In genomic region chr3:97939626-97940510, GRCm38 (mm10) we compare ENCODE assay signal across 11 mouse cellular contexts. TPM values are rescaled to one million over a fixed set of nuclear protein-coding genes. Genes with fewer than 3 reads are reported as not detected.
DNase-seq lines count a peak whose midpoint lies in the region; ATAC-seq lines count a peak whose summit lies in the region.
"Had no signal": no experiment of that assay in that cellular context is flagged by ENCODE, and none has a peak within 500 bp of the region (broad histone marks: within the 10 kb centered on the region; RNA-seq: fewer than 3 reads in every experiment).

No protein-coding gene starts in this region.

- no peak for DNase-seq in heart, adult 9 months (ENCODE audit: low spot score in 2 of 2)
- no peak for DNase-seq in embryonic facial prominence, embryonic 10.5 days (ENCODE audit: low spot score)
- DNase-seq in layer of hippocampus, adult 9-10 months (ENCODE audit: low spot score) = no peak
- DNase-seq in spleen, adult 12 weeks (ENCODE audit: low spot score) = no peak
- DNase-seq: adrenal gland, adult 8-10 months; B cell, adult 2 months; lung, adult 2 months had no signal

- ATAC-seq in heart, embryonic 11.5 days (replicated peaks; ENCODE audit: insufficient number of reproducible peaks, low FRiP score, low TSS enrichment) = no peak
- peak; percentile 78 for ATAC-seq in intestine, embryonic 15.5 days
- ATAC-seq in midbrain, embryonic 13.5 days = 0 out of 2 replicates have a peak, but pooled peaks have one; percentile 31
- ATAC-seq in erythroblast, adult 5-6 weeks (replicated peaks; ENCODE audit: low FRiP score, poor library complexity, severe bottlenecking) = no peak

- H3K36me3 ChIP-seq in heart, embryonic 11.5 days (ENCODE audit: control insufficient read depth, insufficient read depth, low read length) = no peaks in the 10 kb centered on the region
- no peaks in the 10 kb centered on the region for H3K36me3 ChIP-seq in embryonic facial prominence, embryonic 10.5 days (replicated peaks)
- H3K36me3 ChIP-seq in intestine, embryonic 15.5 days = no peaks in the 10 kb centered on the region
- no peaks in the 10 kb centered on the region for H3K36me3 ChIP-seq in midbrain, embryonic 13.5 days

- no peak overlapping the region for H3K27ac ChIP-seq in heart, embryonic 11.5 days (ENCODE audit: low read depth, low read length)
- peak overlapping the region; percentile 95 for H3K27ac ChIP-seq in embryonic facial prominence, embryonic 10.5 days (replicated peaks)
- peak overlapping the region; percentile 23; the same call in 1 of the 2 replicates for H3K27ac ChIP-seq in intestine, embryonic 15.5 days
- H3K27ac ChIP-seq in midbrain, embryonic 13.5 days = peak overlapping the region; percentile 70

- WGBS in heart, embryonic 11.5 days (ENCODE audit: insufficient replicate concordance) = 14% methylated on average over 10 of the region's 10 CpGs
- WGBS in embryonic facial prominence, embryonic 10.5 days = 7% methylated on average over 10 of the region's 10 CpGs
- 16% methylated on average over 10 of the region's 10 CpGs for WGBS in intestine, embryonic 15.5 days
- 0% methylated on average over 10 of the region's 10 CpGs for WGBS in midbrain, embryonic 13.5 days

- no peaks in the 10 kb centered on the region for H3K9me3 ChIP-seq in heart, embryonic 11.5 days (replicated peaks; ENCODE audit: control insufficient read depth, low read length)
- H3K9me3 ChIP-seq in embryonic facial prominence, embryonic 10.5 days = no peaks in the 10 kb centered on the region
- H3K9me3 ChIP-seq in intestine, embryonic 15.5 days = no peaks in the 10 kb centered on the region
- no peaks in the 10 kb centered on the region for H3K9me3 ChIP-seq in midbrain, embryonic 13.5 days

- peak overlapping the region; percentile 34 for H3K9ac ChIP-seq in heart, embryonic 11.5 days (ENCODE audit: low read depth, low read length)
- no peak overlapping the region for H3K9ac ChIP-seq in intestine, embryonic 15.5 days
- no peak overlapping the region; the same call in 1 of the 2 replicates for H3K9ac ChIP-seq in midbrain, embryonic 13.5 days (replicated peaks)

- H3K4me2 ChIP-seq in heart, embryonic 11.5 days = no peak overlapping the region
- no peak overlapping the region for H3K4me2 ChIP-seq in intestine, embryonic 15.5 days (replicated peaks)
- H3K4me2 ChIP-seq in midbrain, embryonic 13.5 days (replicated peaks) = peak overlapping the region; percentile 27

- H3K4me1 ChIP-seq in heart, embryonic 11.5 days (ENCODE audit: control insufficient read depth, insufficient read depth, low read length) = peaks cover 28% of the 10 kb centered on the region
- H3K4me1 ChIP-seq in embryonic facial prominence, embryonic 10.5 days = peaks cover 88% of the 10 kb centered on the region
- peaks cover 32% of the 10 kb centered on the region for H3K4me1 ChIP-seq in intestine, embryonic 15.5 days (replicated peaks)
- peaks cover 55% of the 10 kb centered on the region for H3K4me1 ChIP-seq in midbrain, embryonic 13.5 days (replicated peaks)

- no peak overlapping the region for H3K4me3 ChIP-seq in heart, embryonic 11.5 days (ENCODE audit: low read depth, low read length)
- H3K4me3 ChIP-seq in embryonic facial prominence, embryonic 10.5 days = no peak overlapping the region
- H3K4me3 ChIP-seq in intestine, embryonic 15.5 days (replicated peaks) = no peak overlapping the region
- H3K4me3 ChIP-seq in midbrain, embryonic 13.5 days (replicated peaks) = no peak overlapping the region

- no peaks in the 10 kb centered on the region for H3K27me3 ChIP-seq in heart, embryonic 11.5 days (ENCODE audit: control insufficient read depth, insufficient read depth, low read length)
- no peaks in the 10 kb centered on the region for H3K27me3 ChIP-seq in embryonic facial prominence, embryonic 10.5 days (replicated peaks; ENCODE audit: low read depth, poor library complexity, severe bottlenecking)
- no peaks in the 10 kb centered on the region for H3K27me3 ChIP-seq in intestine, embryonic 15.5 days (replicated peaks)
- H3K27me3 ChIP-seq in midbrain, embryonic 13.5 days = peaks cover 14% of the 10 kb centered on the region; the same call in 1 of the 2 replicates

RNA-seq across cellular contexts. Expression of gene Sec22b, which starts 38.9 kb away (rescaled TPM):
- polyA plus RNA-seq in heart, embryonic 11.5 days (2014; fragmentation: Nextera tagmentation; extraction: Ambion mirVana) = 146 and 151 TPM in 2 replicates
- 119 and 122 TPM in 2 replicates for polyA plus RNA-seq in embryonic facial prominence, embryonic 10.5 days (2016; fragmentation: Nextera tagmentation; extraction: Ambion mirVana)
- polyA plus RNA-seq in intestine, embryonic 15.5 days (2015; fragmentation: Nextera tagmentation; extraction: Ambion mirVana) = 132 and 142 TPM in 2 replicates
- polyA plus RNA-seq in midbrain, embryonic 13.5 days (2015; fragmentation: Nextera tagmentation; extraction: Ambion mirVana) = 103 TPM in 2 replicates
- 25.1 and 26.5 TPM in 2 replicates for total RNA-seq in erythroblast, adult 5-6 weeks (2015; ENCODE audit: low replicate concordance)
- 13.8 and 15.6 TPM in 2 replicates for total RNA-seq in erythroblast, adult 5-6 weeks (2017; ENCODE audit: low replicate concordance)

RNA-seq across cellular contexts. Expression of gene Pde4dip, which starts 51.4 kb away (rescaled TPM):
- 69.8 and 76.7 TPM in 2 replicates for polyA plus RNA-seq in heart, embryonic 11.5 days (2014; fragmentation: Nextera tagmentation; extraction: Ambion mirVana)
- polyA plus RNA-seq in embryonic facial prominence, embryonic 10.5 days (2016; fragmentation: Nextera tagmentation; extraction: Ambion mirVana) = 27.0 and 28.2 TPM in 2 replicates
- polyA plus RNA-seq in intestine, embryonic 15.5 days (2015; fragmentation: Nextera tagmentation; extraction: Ambion mirVana) = 23.7 and 23.8 TPM in 2 replicates
- 46.6 and 48.0 TPM in 2 replicates for polyA plus RNA-seq in midbrain, embryonic 13.5 days (2015; fragmentation: Nextera tagmentation; extraction: Ambion mirVana)
- total RNA-seq in erythroblast, adult 5-6 weeks (2015; ENCODE audit: low replicate concordance) = 1.0 and 2.9 TPM in 2 replicates
- total RNA-seq in erythroblast, adult 5-6 weeks (2017; ENCODE audit: low replicate concordance) = 1.4 and 4.6 TPM in 2 replicates

Comparison
In these comparisons a context has a peak if more than half of its experiments do, and no peak if none do; other contexts are left out.
1. ATAC-seq: peak in intestine, embryonic 15.5 days (single experiment) and midbrain, embryonic 13.5 days (single experiment); none in heart, embryonic 11.5 days (single experiment) and erythroblast, adult 5-6 weeks (single experiment).